Mouse (Mus musculus): ENCODE results near the gene Hpse. TPM values are rescaled to one million over a fixed set of nuclear protein-coding genes. Genes with fewer than 3 reads are reported as not detected.

Gene Hpse
- total and polyA plus RNA-seq, 2 experiments from 2014 or later, result 0.39 to 3.2 TPM

- DNase-seq (ENCODE audit: low spot score) (no peak), ATAC-seq (ENCODE audit: low FRiP score) (no peak)
- 85% methylated on average over 3 of the region's 3 CpGs for WGBS
- Histone ChIP-seq H3K4me1 (ENCODE audit: insufficient read depth, low read length) (no peaks in the 10 kb centered on the region), H3K4me2 (ENCODE audit: low read depth, low read length, poor library complexity, severe bottlenecking) (no peak overlapping the region), H3K36me3 (ENCODE audit: insufficient read depth, low read length) (peaks cover 11% of the 10 kb centered on the region), H3K9me3 (ENCODE audit: low read length) (no peaks in the 10 kb centered on the region), H3K9ac (replicated peaks; ENCODE audit: low read length, poor library complexity, severe bottlenecking) (no peak overlapping the region), H3K4me3 (ENCODE audit: low read depth, low read length) (no peak overlapping the region), H3K27me3 (ENCODE audit: insufficient read depth, low read length) (no peaks in the 10 kb centered on the region), H3K27ac (ENCODE audit: low read depth, low read length) (no peak overlapping the region)
- no peak for TF ChIP-seq CTCF (IDR thresholded peaks at IDR 0.05)
Observed at GRCm38 (mm10) chr5:100671897-100672296, 47.6 kb downstream of the Hpse start.

GRCm38 (mm10) chr5:100671398-100671797 is 48.1 kb downstream of the Hpse start:
- Histone ChIP-seq H3K9me3 (ENCODE audit: low read length) (no peaks in the 10 kb centered on the region), H3K9ac (replicated peaks; ENCODE audit: low read length, poor library complexity, severe bottlenecking) (no peak overlapping the region), H3K4me1 (ENCODE audit: insufficient read depth, low read length) (no peaks in the 10 kb centered on the region), H3K27ac (ENCODE audit: low read depth, low read length) (no peak overlapping the region), H3K27me3 (ENCODE audit: insufficient read depth, low read length) (no peaks in the 10 kb centered on the region), H3K4me3 (ENCODE audit: low read depth, low read length) (no peak overlapping the region), H3K36me3 (ENCODE audit: insufficient read depth, low read length) (peaks cover 14% of the 10 kb centered on the region), H3K4me2 (ENCODE audit: low read depth, low read length, poor library complexity, severe bottlenecking) (no peak overlapping the region)
- ATAC-seq (ENCODE audit: low FRiP score) (no peak), DNase-seq (ENCODE audit: low spot score) (peak; percentile 32)
- peak; percentile 62 for TF ChIP-seq CTCF (IDR thresholded peaks at IDR 0.05)
- 33% methylated on average over 5 of the region's 5 CpGs for WGBS

GRCm38 (mm10) chr5:100666965-100667364 is 52.6 kb downstream of the Hpse start:
- 92% methylated on average over 1 of the region's 1 CpGs for WGBS
- Histone ChIP-seq H3K27ac (ENCODE audit: low read depth, low read length) (no peak overlapping the region), H3K9me3 (ENCODE audit: low read length) (no peaks in the 10 kb centered on the region), H3K9ac (replicated peaks; ENCODE audit: low read length, poor library complexity, severe bottlenecking) (no peak overlapping the region), H3K4me3 (ENCODE audit: low read depth, low read length) (no peak overlapping the region), H3K36me3 (ENCODE audit: insufficient read depth, low read length) (peaks cover 35% of the 10 kb centered on the region), H3K27me3 (ENCODE audit: insufficient read depth, low read length) (no peaks in the 10 kb centered on the region), H3K4me2 (ENCODE audit: low read depth, low read length, poor library complexity, severe bottlenecking) (no peak overlapping the region), H3K4me1 (ENCODE audit: insufficient read depth, low read length) (no peaks in the 10 kb centered on the region)
- no peak for ATAC-seq (ENCODE audit: low FRiP score)
- no peak for DNase-seq (ENCODE audit: low spot score)
- no peak for TF ChIP-seq CTCF (IDR thresholded peaks at IDR 0.05)

GRCm38 (mm10) chr5:100663854-100664253 is 55.7 kb downstream of the Hpse start:
- WGBS, result 57% methylated on average over 5 of the region's 5 CpGs
- H3K4me1 ChIP-seq (ENCODE audit: insufficient read depth, low read length), result no peaks in the 10 kb centered on the region
- TF ChIP-seq CTCF (IDR thresholded peaks at IDR 0.05), result peak; percentile 92
- H3K9me3 ChIP-seq (ENCODE audit: low read length), result no peaks in the 10 kb centered on the region
- DNase-seq (ENCODE audit: low spot score) (peak; percentile 51), ATAC-seq (ENCODE audit: low FRiP score) (no peak)
- H3K4me2 ChIP-seq (ENCODE audit: low read depth, low read length, poor library complexity, severe bottlenecking), result no peak overlapping the region
- H3K27ac ChIP-seq (ENCODE audit: low read depth, low read length), result no peak overlapping the region
- no peak overlapping the region for H3K4me3 ChIP-seq (ENCODE audit: low read depth, low read length)
- no peak overlapping the region for H3K9ac ChIP-seq (replicated peaks; ENCODE audit: low read length, poor library complexity, severe bottlenecking)
- no peaks in the 10 kb centered on the region for H3K27me3 ChIP-seq (ENCODE audit: insufficient read depth, low read length)
- peaks cover 50% of the 10 kb centered on the region for H3K36me3 ChIP-seq (ENCODE audit: insufficient read depth, low read length)

GRCm38 (mm10) chr5:100663011-100663410 is 56.5 kb downstream of the Hpse start:
- H3K4me2 ChIP-seq (ENCODE audit: low read depth, low read length, poor library complexity, severe bottlenecking), result no peak overlapping the region
- H3K9ac ChIP-seq (replicated peaks; ENCODE audit: low read length, poor library complexity, severe bottlenecking), result no peak overlapping the region
- H3K4me3 ChIP-seq (ENCODE audit: low read depth, low read length), result no peak overlapping the region
- H3K36me3 ChIP-seq (ENCODE audit: insufficient read depth, low read length), result peaks cover 57% of the 10 kb centered on the region
- TF ChIP-seq CTCF (IDR thresholded peaks at IDR 0.05), result no peak
- H3K27me3 ChIP-seq (ENCODE audit: insufficient read depth, low read length), result no peaks in the 10 kb centered on the region
- no peaks in the 10 kb centered on the region for H3K4me1 ChIP-seq (ENCODE audit: insufficient read depth, low read length)
- DNase-seq (ENCODE audit: low spot score) (no peak), ATAC-seq (ENCODE audit: low FRiP score) (no peak)
- no peak overlapping the region for H3K27ac ChIP-seq (ENCODE audit: low read depth, low read length)
- no peaks in the 10 kb centered on the region for H3K9me3 ChIP-seq (ENCODE audit: low read length)
- WGBS, result 94% methylated on average over 6 of the region's 6 CpGs

- Histone ChIP-seq H3K9ac (replicated peaks; ENCODE audit: low read length, poor library complexity, severe bottlenecking) (no peak overlapping the region), H3K36me3 (ENCODE audit: insufficient read depth, low read length) (peaks cover 59% of the 10 kb centered on the region), H3K4me1 (ENCODE audit: insufficient read depth, low read length) (no peaks in the 10 kb centered on the region), H3K27me3 (ENCODE audit: insufficient read depth, low read length) (no peaks in the 10 kb centered on the region), H3K27ac (ENCODE audit: low read depth, low read length) (no peak overlapping the region), H3K4me2 (ENCODE audit: low read depth, low read length, poor library complexity, severe bottlenecking) (no peak overlapping the region), H3K4me3 (ENCODE audit: low read depth, low read length) (no peak overlapping the region), H3K9me3 (ENCODE audit: low read length) (no peaks in the 10 kb centered on the region)
- no peak for ATAC-seq (ENCODE audit: low FRiP score)
- DNase-seq (ENCODE audit: low spot score), result no peak
- WGBS, result 83% methylated on average over 6 of the region's 6 CpGs
- no peak for TF ChIP-seq CTCF (IDR thresholded peaks at IDR 0.05)
Observed at GRCm38 (mm10) chr5:100658460-100658859, 61.1 kb downstream of the Hpse start.
